Mouse (Mus musculus) thymus, postnatal 0 days (tissue): Measurements from ENCODE around the gene Hibadh. TPM values are rescaled to one million over a fixed set of nuclear protein-coding genes. Genes with fewer than 3 reads are reported as not detected.
A peak's percentile ranks its signal among the peaks of the same experiment; 100 is the strongest.
"Not testable (repeated sequence)": the region's sequence is repeated elsewhere in the genome, so short reads cannot be mapped to it uniquely, and the experiment has no call there.

Experiments
- DNase-seq: peaks from one replicate; pipeline ENCODE4 v3.0.0-alpha.2; 2015; ENCODE audit warnings: low spot score
- polyA plus RNA-seq: library from polyadenylated mRNA; unstranded; fragments of >200 nt; fragmentation: Nextera tagmentation; extraction: Ambion mirVana; gene quantifications from 2 replicates; pipeline ENCODE4 v1.2.1, GENCODE M21; 2015

Gene Hibadh
- 194 and 211 TPM in 2 replicates for polyA plus RNA-seq

- DNase-seq: peak; percentile 100
Observed at GRCm38 (mm10) chr6:52640224-52640712, at the start of gene Hibadh. TSS of gene Hibadh (minus strand) at chr6:52640389.

DNA sequence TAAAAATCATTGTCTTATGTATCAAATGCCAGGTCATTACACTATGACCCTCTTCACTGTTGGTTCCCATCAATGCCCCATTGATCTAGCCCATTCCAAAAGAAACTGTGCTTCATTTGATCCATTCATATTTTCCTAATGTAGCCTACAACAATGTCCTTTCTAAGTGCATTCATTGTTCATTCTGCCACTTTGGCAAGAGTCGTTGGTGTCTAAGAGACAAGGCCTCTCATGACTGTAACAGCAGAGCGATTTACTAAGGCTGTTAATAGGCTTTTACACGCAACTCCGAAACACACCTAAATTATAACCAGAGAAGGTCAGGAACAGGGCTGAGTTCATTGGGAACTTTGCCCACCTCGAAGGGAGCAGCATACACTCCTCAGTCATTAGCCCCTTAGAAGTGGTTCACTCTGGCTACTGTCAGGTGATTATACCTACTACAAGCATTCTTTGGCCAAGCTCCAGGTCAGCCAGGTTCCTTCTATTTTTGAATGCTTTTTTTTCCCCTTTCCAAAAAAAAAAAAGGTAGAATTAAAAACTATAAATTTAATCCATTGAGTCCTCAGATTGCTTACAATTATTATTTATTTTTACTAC lies 46.8 kb upstream of the Hibadh start:
- DNase-seq: no peak

- no peak for DNase-seq
Observed at GRCm38 (mm10) chr6:52682607-52683006, 42.4 kb upstream of the Hibadh start.

- no peak for DNase-seq
Observed at GRCm38 (mm10) chr6:52681847-52682485, 41.8 kb upstream of the Hibadh start.

- no peak for DNase-seq
Observed at GRCm38 (mm10) chr6:52680458-52681032, 40.4 kb upstream of the Hibadh start.

GRCm38 (mm10) chr6:52679565-52679964 lies 39.4 kb upstream of the Hibadh start:
- DNase-seq: no peak

GRCm38 (mm10) chr6:52677534-52677933 lies 37.3 kb upstream of the Hibadh start:
- DNase-seq: not testable (repeated sequence)

- DNase-seq: no peak
Observed at GRCm38 (mm10) chr6:52675222-52675921, 35.2 kb upstream of the Hibadh start.

DNA sequence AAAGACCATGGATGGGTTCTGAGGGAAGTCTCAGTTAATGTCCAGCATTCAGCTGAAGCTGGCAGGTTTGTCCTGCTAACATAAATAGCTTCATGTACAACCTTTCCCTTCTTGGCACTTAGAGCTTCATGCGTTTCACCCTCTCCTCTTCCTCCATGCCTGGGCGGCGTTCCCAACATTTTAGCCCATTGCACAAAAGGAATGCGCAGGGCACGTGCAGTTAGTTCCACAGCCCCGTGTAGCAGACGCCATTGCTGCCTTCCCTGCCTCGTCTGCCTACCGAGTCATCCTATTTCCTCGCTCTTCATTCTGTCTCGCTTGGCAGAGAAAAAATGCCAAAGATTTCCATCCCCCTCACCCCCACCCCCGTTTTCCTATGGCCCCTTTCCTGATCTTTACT lies 34.4 kb upstream of the Hibadh start:
- no peak for DNase-seq

- DNase-seq: no peak
Observed at GRCm38 (mm10) chr6:52673706-52674105, 33.5 kb upstream of the Hibadh start.

- no peak for DNase-seq
Observed at GRCm38 (mm10) chr6:52672539-52672938, 32.4 kb upstream of the Hibadh start.

DNA sequence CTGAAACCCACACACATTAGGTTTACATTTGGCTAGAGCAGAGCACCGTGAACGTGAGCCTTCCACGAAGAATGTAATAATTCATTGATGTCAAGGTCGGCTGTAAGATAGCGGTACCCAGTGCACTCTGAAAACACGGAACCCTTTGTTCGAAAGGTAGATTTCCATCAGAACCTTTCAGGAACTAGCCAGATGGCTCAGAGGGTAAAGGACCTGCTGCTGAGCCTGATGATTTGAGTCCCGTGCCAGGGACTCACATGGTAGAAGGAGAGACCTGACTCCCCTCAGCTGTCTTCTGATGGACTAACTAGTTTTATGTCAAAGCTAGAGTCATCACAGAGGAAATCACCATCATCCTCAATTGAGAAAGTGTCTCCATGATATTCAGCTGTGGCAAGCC lies 31.6 kb upstream of the Hibadh start:
- no peak for DNase-seq

DNA sequence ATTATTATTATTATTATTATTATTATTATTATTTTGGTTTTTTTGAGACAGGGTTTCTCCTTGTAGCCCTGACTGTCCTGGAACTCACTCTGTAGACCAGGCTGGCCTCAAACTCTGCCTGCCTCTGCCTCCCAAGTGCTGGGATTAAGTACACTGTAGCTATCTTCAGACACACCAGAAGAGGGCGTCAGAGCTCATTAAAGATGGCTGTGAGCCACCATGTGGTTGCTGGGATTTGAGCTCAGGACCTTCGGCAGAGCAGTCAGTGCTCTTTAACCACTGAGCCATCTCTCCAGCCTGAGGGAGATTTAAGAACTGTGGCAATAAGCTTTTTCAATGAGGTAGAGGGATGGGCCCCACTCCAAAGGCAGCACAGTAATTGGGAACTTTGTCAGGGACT lies 29.7 kb upstream of the Hibadh start:
- DNase-seq: not testable (repeated sequence)

DNA sequence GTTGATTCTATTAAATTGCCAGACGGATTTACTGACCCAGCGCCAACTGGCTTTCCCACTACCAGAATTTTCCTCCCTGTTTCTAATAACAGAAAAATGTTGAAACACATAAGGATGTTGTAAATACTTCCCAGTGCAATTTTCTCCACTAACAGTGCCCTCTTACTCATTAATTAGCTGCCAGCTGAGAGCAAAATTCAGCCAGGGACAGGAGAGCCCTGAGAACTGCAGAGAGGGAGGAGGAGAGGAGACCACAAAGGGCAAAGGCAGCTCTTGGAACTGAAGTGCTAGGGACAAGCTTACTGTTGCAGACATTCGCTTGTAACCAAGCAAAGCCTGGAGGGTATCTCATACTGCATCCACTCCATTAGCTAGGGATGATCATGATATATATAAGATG lies 27.5 kb upstream of the Hibadh start:
- no peak for DNase-seq

- DNase-seq: peak; percentile 60
Observed at GRCm38 (mm10) chr6:52663021-52663420, 22.8 kb upstream of the Hibadh start.

DNA sequence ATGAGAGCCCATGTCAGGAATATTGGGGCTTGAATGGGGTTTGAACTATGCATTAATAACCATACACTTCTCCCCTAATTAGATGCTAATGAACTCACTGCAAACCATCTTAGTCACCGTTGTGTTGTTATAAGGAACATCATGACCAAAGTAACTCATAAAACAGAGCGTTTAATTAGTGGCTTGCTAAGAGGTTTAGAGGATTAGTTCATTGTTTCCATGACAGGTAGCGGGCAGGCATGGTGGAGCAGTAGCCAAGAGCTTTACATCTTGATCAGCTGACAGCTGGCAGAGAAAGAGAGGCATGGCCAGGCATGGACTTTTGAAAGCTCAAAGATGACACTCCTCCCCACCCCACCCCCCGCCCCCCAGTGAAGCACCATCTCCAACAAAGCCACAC lies 15.1 kb upstream of the Hibadh start:
- no peak for DNase-seq

DNA sequence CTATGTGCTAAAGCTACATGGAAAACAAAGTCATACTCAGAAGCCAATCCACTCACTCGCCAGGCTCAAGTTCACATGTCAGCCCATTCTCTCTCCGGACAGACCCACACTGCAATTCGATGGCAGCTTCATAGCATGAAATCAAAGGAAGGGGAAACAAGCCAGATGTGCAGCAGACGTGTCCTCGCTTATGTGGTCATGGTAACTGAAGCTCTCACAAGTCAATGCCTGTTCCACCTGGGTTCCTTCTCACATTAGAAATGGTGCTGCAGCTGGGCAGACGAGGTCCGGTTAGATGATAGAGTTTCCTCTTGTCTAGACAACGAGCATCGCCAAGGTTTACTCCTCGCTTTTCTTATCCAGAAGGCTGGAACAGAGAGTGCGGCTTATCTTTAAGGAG lies 8.6 kb upstream of the Hibadh start:
- peak; percentile 55 for DNase-seq

DNA sequence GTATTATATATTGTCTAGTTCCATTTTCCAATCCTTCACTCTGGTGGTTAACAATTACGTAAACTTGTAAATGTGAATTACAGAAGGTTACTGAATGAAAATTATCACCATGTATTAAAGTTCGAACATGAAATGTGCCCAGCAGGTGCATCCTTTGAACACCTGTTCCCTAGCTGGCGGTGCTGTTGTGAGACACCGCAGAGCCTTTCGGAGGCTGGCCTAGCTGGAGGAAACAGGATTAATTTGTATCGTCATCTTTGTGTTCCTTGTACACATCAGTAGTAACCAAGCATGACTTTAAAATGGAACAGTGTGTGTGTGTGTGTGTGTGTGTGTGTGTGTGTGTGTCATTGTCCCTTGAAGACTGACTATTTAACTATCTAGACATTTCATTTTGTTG lies 7.8 kb upstream of the Hibadh start:
- DNase-seq: peak; percentile 66

GRCm38 (mm10) chr6:52645926-52646325 lies 5.7 kb upstream of the Hibadh start:
- DNase-seq: no peak

DNA sequence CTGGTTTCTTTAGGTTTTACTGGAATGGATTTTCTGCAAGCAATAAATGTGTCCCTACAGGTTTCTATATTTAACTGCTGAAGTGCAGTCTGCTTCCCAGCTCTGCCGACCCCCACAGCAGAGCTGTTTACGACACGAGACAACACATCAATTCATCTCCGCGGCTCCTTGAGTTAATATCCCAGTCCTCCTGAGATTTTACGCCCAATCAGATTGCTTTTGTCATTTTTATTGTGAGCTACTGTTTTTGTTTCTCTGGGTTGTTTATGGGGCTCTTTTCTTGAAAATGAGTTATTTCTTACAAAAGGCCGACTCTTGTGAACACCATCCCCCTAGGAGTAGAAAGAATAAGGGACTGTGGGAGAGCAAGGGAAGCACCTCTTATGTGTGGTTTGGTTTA lies 2.0 kb upstream of the Hibadh start:
- DNase-seq: no peak

DNA sequence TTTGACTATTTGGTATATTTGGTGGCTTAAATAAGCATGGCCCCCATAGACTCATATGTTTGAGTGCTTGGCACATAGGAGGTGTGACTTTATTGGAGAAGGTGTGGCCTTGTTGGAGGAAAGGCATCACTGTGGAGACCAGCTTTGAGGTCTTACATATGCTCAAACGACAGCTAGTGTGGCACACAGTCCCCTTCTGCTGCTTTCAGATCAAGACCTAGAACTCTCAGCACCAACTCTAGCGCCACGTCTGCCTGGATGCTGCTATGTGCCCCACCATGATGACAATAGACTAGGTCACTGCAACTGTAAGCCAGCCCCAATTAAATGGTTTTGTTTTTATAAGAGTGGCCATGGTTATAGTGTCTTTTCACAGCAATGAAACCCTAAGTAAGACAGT lies 887 bp upstream of the Hibadh start:
- DNase-seq: peak; percentile 69
